Mouse (Mus musculus) myocyte (in vitro differentiated cells): ENCODE data around the gene Gm44973.

Experiments
- E2F4 ChIP-seq: IDR thresholded peaks from one replicate; pipeline ENCODE4 v1.6.1; 2011; ENCODE audit warnings: mild to moderate bottlenecking, control low read depth, moderate library complexity; ENCODE audit not compliant: insufficient read depth
- MYOD1 ChIP-seq, 3 experiments: IDR thresholded peaks; one replicate each; pipeline ENCODE4 v1.6.1; 2011; ENCODE audit warnings: control low read depth in 2 of 3, low read depth in 2 of 3, mild to moderate bottlenecking in 2 of 3, moderate library complexity in 1 of 3; ENCODE audit not compliant: insufficient read length in 2 of 3, control insufficient read depth in 1 of 3
- TCF12 ChIP-seq: IDR thresholded peaks from one replicate; pipeline ENCODE4 v1.6.1; 2011; ENCODE audit warnings: mild to moderate bottlenecking, control low read depth; ENCODE audit not compliant: poor library complexity, insufficient read depth, severe bottlenecking

- TF ChIP-seq MYOD1 (IDR thresholded peaks at IDR 0.05; ENCODE audit: control insufficient read depth in 1 of 3, insufficient read length in 2 of 3, low read depth in 2 of 3) (no peak), TCF12 (no peak), E2F4 (no peak)
Measured at GRCm38 (mm10) chr7:5008229-5008628, 7.1 kb upstream of the Gm44973 start.
